Mouse (Mus musculus): Measurements from ENCODE around the gene Ttll5.

The Ttll5 gene

GRCm38 (mm10) chr12:85967812-85968211 lies 143.4 kb downstream of the Ttll5 start:
- DNase-seq (ENCODE audit: low read depth, low spot score): no peak

GRCm38 (mm10) chr12:85968409-85968808 lies 143.9 kb downstream of the Ttll5 start:
- no peak for DNase-seq (ENCODE audit: low read depth, low spot score)

- DNase-seq (ENCODE audit: low read depth, low spot score): peak; percentile 86
Measured at GRCm38 (mm10) chr12:85969571-85969970, 145.1 kb downstream of the Ttll5 start.

GRCm38 (mm10) chr12:85970191-85970590 lies 145.7 kb downstream of the Ttll5 start:
- DNase-seq (ENCODE audit: low read depth, low spot score): no peak

- no peak for DNase-seq (ENCODE audit: low read depth, low spot score)
Measured at GRCm38 (mm10) chr12:85970803-85971202, 146.3 kb downstream of the Ttll5 start.

GRCm38 (mm10) chr12:85971655-85972054 lies 147.2 kb downstream of the Ttll5 start:
- DNase-seq (ENCODE audit: low read depth, low spot score): no peak

GRCm38 (mm10) chr12:85973526-85973925 lies 149.1 kb downstream of the Ttll5 start:
- peak; percentile 64 for DNase-seq (ENCODE audit: low read depth, low spot score)

- DNase-seq (ENCODE audit: low read depth, low spot score): no peak
Measured at GRCm38 (mm10) chr12:85974030-85974429, 149.6 kb downstream of the Ttll5 start.

- no peak for DNase-seq (ENCODE audit: low read depth, low spot score)
Measured at GRCm38 (mm10) chr12:85979996-85980395, 155.5 kb downstream of the Ttll5 start.

GRCm38 (mm10) chr12:85985524-85985923 lies 161.1 kb downstream of the Ttll5 start:
- DNase-seq (ENCODE audit: low read depth, low spot score): no peak

GRCm38 (mm10) chr12:85986024-85986423 lies 161.6 kb downstream of the Ttll5 start:
- DNase-seq (ENCODE audit: low read depth, low spot score): no peak

- DNase-seq (ENCODE audit: low read depth, low spot score): no peak
Measured at GRCm38 (mm10) chr12:85986540-85987443, 162.3 kb downstream of the Ttll5 start.

GRCm38 (mm10) chr12:85987444-85987889 lies 163.0 kb downstream of the Ttll5 start:
- no peak for DNase-seq (ENCODE audit: low read depth, low spot score)

- DNase-seq (ENCODE audit: low read depth, low spot score): no peak
Measured at GRCm38 (mm10) chr12:85988121-85988520, 163.7 kb downstream of the Ttll5 start.

- no peak for DNase-seq (ENCODE audit: low read depth, low spot score)
Measured at GRCm38 (mm10) chr12:85988818-85989377, 164.4 kb downstream of the Ttll5 start.

- no peak for DNase-seq (ENCODE audit: low read depth, low spot score)
Measured at GRCm38 (mm10) chr12:85992013-85992837, 167.8 kb downstream of the Ttll5 start.

- DNase-seq (ENCODE audit: low read depth, low spot score): no peak
Measured at GRCm38 (mm10) chr12:85992838-85993234, 168.4 kb downstream of the Ttll5 start.

GRCm38 (mm10) chr12:85993790-85994360 lies 169.4 kb downstream of the Ttll5 start:
- DNase-seq (ENCODE audit: low read depth, low spot score): no peak

- DNase-seq (ENCODE audit: low read depth, low spot score): no peak
Measured at GRCm38 (mm10) chr12:86000641-86001073, 176.2 kb downstream of the Ttll5 start.

GRCm38 (mm10) chr12:86001120-86001655 lies 176.7 kb downstream of the Ttll5 start:
- DNase-seq (ENCODE audit: low read depth, low spot score): no peak

GRCm38 (mm10) chr12:86004627-86005026 lies 180.2 kb downstream of the Ttll5 start:
- DNase-seq (ENCODE audit: low read depth, low spot score): no peak
